Mouse (Mus musculus): ENCODE measurements around the gene Gm20737.
"Not testable (repeated sequence)": the region's sequence is repeated elsewhere in the genome, so short reads cannot be mapped to it uniquely, and the experiment has no call there.

DNA sequence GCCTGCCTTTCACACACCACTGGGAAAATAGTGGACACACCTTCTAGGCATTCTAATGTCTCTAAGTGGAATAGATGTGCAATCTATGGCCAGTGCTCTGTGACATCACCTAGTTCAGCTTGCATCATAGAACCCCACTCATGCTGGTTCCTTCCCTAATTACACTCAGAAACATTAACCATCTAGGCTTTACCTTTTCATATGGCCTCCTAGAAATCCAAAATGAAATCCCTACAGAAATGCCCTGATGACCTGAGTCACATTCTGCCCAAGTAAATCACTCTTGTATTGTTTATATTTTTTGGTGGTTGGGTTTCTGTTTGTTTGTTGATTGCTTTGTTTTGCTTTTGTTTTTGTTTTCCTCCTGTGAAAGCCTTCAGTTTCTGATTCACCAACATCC, at the start of gene Gm20737:
- TF ChIP-seq CTCF (conservative IDR thresholded peaks at IDR 0.05; ENCODE audit: insufficient read depth, insufficient read length, low read depth, low read length); POLR2A (IDR thresholded peaks at IDR 0.05; ENCODE audit: low read depth, low read length): not testable (repeated sequence)

Data from kidney, adult 2 months (tissue).